Mouse (Mus musculus): ENCODE measurements around the gene Olfr549.

Gene Olfr549

GRCm38 (mm10) chr7:102597378-102598031 is 47.8 kb downstream of the Olfr549 start, which contains the start of gene Olfr552:
TSS of gene Olfr552 (plus strand) at chr7:102597770.
- peak; percentile 83 for DNase-seq

All from heart, adult 11 months (tissue).